Mouse (Mus musculus) v-Abl transformed pro-B cells (cell line): ENCODE results near the gene Rnf145.

Experiments
- in situ Hi-C, 2 experiments: fragments of 400-800 bp; cut with MboI; formaldehyde crosslinking; loops; one replicate each; pipeline ENCODE4 v1.15.1; 2025; ENCODE audit not compliant: unreplicated experiment in 2 of 2

Gene Rnf145

GRCm38 (mm10) chr11:44518281-44519095, at the start of gene Rnf145:
Gene Rnf145, plus strand, starts transcription at chr11:44518964.
- in situ Hi-C loops, result loop anchor here in 1 of 2 experiments (5.0 kb wide), 1 partner anchor 41 kb away; no protein-coding TSS in a partner anchor

DNA sequence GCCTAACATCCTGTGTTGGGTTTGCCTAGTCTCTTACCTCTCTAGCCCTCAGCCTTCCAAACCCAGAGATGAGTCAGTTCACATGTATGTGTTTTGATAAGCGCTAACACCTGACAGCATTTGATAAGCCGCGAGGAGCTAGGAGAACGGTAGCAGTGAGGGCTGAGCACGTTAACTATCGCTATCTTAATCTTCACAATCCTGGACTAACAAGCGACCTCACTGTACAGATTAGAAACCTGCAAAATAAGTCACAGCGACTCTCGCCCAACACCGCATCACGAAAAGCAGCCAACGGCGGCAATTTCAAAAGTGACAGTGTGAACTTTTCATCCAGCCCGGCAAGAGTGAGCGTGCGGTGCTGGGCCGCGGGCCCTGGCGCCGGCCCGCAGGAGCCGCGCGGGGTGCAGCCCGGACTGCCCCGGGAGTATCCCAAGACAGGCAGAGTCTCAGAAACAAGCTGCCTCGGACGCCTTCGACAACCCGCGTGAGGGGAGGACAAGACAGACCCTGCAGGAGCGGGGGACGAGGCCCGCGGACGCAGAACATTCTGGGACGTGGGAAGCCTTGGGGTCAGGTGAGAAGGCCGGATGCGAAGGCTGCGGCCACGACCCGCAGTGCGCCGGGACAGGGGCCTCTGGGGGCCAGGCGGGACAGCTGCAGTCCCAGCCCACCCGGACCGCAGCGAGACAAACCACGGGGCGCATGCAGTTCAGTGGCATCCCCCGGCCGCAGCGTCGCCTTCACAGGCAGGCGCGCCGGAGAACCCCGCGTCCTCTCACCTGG, 48.9 kb upstream of the Rnf145 start:
- in situ Hi-C loops, result loop anchor here in 1 of 2 experiments (5.0 kb wide), 1 partner anchor 107 kb away; no protein-coding TSS in a partner anchor

DNA sequence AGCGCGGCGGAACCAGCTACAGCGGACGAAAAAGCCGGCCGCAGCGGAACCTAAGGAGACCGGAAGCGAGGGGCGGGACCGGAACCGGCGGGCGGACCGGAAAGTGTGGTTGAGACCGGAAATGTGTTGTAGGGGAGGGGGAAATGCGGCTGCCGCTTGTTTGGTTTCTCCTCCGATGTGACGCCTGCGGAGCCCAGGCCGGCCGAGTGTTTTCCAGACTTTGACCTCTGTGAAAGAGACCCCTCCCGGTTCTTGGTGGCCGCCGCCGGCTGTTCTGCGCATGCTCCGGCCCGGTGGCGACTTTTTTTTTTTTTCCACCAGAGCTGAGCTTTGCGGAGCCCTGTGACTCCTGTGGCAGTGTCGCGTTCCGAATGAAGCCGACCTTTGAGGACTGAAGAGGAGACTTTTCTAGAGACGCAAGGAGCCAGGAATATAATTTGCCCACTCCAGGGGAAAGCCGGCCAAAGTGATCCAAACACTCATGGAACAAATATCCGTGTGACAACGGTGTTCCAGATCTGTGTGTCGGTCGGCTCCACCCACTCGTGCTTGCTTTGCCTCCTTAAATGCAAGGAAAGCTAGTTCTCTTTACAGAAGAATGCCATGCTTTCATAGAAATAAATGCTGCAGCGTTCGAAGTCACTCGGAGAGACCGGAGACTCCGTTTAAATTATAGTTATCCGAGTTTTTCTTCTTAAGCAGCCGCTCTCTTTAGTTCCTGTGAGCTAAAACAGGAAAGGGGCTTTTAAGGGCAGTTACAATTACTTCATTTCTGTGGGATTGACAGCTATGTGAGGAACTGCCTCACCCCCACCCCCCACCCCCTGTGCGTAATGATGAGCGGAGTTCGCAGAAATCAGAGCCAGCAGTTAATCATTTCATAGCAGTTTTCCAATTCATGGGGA, 48.1 kb upstream of the Rnf145 start, which contains the start of gene Ublcp1:
Gene Ublcp1, minus strand, starts transcription at position 67 of the 905 bp plus-strand sequence.
- in situ Hi-C loops, result loop anchor here in 1 of 2 experiments (5.0 kb wide), 1 partner anchor 107 kb away; no protein-coding TSS in a partner anchor

DNA sequence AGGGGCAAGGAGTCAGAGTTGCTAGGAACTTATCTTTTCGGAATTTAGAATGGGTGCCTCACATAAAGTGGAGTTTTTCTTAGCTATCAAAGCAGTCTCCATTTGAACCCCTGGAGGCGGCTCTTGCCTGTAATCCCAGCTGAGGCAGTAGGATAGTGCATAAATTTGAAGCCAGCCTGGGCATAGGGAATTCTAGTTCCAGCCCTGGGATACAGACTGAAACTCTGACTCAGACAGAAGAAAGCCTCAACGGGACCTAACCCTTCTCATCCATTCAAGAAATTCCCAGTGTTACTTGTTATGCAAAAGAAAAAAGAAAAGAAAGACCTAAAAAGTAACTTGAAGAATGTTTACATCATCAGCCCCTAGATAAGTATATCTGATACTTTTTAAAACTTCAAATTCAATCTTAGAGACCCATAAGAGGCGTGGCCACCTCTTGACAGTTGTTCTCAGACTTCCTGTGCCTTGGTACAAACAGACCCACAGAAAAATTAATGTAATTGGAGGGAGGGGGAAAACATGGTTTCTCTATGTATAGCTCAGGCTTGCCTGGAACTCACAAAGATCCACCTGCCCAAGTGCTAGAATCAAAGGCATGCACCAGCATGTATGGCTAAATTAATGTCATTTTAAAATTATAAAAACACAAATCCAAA, 47.3 kb upstream of the Rnf145 start:
- in situ Hi-C loops, result loop anchor here in 1 of 2 experiments (5.0 kb wide), 1 partner anchor 106 kb away; no protein-coding TSS in a partner anchor

GRCm38 (mm10) chr11:44475467-44475866, 43.3 kb upstream of the Rnf145 start:
- in situ Hi-C loops, result loop anchor here (5.0 kb wide), 3 partner anchors 42 to 102 kb away; partner anchors contain the start of gene Rnf145 (in 1 of the 2)

GRCm38 (mm10) chr11:44476445-44476844, 42.3 kb upstream of the Rnf145 start:
- in situ Hi-C loops, result loop anchor here (5.0 kb wide), 3 partner anchors 41 to 101 kb away; partner anchors contain the start of gene Rnf145 (in 1 of the 2)

- in situ Hi-C loops, result loop anchor here (5.0 kb wide), 3 partner anchors 39 to 99 kb away; partner anchors contain the start of gene Rnf145 (in 1 of the 2)
Observed at GRCm38 (mm10) chr11:44478382-44478781, 40.4 kb upstream of the Rnf145 start.

DNA sequence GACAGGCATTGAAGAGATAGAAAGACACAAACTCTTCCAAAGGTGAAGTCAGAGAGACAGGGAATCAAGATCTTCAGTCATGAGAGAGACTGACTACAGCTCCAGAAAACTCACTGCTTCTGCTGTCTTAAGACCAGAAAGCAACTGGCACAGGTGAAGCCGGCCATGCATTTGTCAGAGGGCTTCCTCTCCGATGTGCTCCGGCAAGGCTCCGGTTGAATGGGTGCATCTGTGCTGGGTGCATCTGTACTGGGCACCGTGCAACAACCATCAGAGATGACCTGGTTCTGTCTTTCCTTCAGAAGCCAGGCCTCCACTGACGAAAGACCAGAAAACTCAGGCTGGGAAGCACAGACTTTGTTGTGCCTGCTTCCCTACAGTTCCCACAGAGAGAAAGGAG, 38.5 kb upstream of the Rnf145 start:
- in situ Hi-C loops, result no loop called here

GRCm38 (mm10) chr11:44485089-44485736, 33.6 kb upstream of the Rnf145 start:
- in situ Hi-C loops, result no loop called here

GRCm38 (mm10) chr11:44489117-44489516, 29.6 kb upstream of the Rnf145 start:
- in situ Hi-C loops, result no loop called here

DNA sequence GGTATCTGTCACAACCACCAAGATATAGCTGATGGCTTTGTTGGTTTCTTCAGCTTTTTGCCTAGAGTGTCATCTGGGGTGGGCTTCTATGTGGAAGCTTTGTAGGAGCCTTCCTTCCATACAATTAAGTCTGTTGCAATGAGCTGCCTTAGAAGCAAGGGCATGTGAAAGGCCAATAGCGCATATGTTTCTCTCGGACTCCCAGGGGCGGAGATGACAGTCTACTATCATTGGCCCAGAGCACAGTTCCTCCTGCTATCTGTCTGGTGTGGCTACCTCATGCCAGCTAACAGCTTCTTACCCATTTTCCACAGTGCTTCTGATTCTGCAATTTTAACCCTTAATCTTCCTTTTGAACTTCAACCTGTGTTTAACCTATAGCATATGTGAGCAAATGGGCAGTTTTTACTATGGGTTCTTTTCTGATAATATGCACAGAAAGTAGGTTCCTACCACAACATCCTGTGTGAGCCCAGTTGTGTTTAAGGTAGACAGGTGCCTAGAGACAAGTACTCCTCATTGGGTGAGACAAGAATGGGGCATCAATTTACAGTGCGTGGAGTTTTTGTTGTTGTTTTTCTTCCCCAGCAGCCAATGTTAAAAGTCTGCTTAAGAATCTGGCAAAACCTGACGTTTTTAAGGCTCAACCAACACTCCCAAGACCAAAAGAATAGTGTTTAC, 24.0 kb upstream of the Rnf145 start:
- in situ Hi-C loops, result no loop called here

GRCm38 (mm10) chr11:44496217-44496616, 22.5 kb upstream of the Rnf145 start:
- in situ Hi-C loops, result no loop called here

DNA sequence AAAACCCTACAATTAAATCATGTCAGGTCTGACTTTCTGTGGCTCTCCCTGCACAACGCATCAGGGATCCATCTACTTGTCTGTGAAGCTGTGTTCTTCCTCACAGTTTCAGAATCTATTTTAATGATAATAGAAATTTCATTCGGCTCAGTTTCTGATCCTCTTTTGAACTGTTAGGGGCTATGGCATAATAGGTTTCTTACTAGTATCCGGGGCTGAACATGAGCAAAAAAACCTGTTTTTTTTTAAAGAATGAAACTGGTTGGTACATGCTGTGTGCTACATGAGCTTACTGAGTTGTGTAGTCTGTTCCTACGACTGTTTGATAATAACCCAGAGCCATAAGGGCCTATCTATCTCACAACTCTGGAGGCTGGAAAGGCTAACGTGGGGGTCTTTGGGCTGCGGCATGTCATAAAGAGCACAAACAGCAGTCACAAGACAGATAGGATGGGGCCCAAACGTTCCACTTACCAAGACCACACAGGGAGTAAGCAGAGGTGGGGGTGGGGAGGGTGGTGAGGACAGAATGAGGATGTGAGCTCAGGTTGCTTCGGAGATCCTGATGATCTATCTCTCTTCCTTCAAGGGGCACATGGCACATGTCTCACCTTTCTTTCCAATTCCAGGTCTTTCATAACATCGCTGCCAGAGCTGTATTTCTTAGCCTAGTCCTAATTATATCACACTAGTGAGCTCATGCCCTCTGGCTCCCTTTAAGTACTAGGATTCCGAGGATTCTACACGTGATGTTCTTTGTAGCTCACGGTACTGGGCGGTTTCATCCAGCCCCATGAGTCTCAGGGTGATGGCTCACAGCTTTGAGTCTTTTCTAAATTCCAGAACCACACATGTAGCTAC, 20.1 kb upstream of the Rnf145 start:
- in situ Hi-C loops, result no loop called here

DNA sequence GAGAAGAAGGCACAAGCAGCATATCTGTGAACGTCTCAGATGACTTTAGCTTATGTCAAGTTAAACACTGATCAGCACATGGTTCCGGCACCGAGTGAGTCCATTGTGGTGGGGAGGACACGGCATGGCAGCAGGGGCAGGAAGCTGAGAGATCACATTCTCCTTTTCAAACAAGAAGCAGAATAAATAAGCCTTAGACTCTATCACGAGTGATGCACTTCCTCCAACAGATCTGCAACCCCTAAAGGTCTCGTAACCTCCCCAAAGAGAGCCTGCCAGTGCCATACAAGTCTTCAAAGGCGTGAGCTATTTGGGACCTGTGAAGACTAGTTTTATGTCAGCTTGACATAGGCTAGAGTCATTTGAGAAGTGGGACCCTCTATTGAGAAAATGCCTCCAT, 17.8 kb upstream of the Rnf145 start:
- in situ Hi-C loops, result no loop called here

GRCm38 (mm10) chr11:44501477-44501876, 17.3 kb upstream of the Rnf145 start:
- in situ Hi-C loops, result no loop called here

- in situ Hi-C loops, result no loop called here
Observed at GRCm38 (mm10) chr11:44502931-44503330, 15.8 kb upstream of the Rnf145 start.

GRCm38 (mm10) chr11:44504146-44504545, 14.6 kb upstream of the Rnf145 start:
- in situ Hi-C loops, result no loop called here
